Mouse (Mus musculus): ENCODE measurements at regions not wholly inside any gene's neighbourhood (a gene's known extent, or its start where the extent isn't known, plus 50 kb on each side); places are given as distances from the start of the nearest gene placed in this dataset.

DNA sequence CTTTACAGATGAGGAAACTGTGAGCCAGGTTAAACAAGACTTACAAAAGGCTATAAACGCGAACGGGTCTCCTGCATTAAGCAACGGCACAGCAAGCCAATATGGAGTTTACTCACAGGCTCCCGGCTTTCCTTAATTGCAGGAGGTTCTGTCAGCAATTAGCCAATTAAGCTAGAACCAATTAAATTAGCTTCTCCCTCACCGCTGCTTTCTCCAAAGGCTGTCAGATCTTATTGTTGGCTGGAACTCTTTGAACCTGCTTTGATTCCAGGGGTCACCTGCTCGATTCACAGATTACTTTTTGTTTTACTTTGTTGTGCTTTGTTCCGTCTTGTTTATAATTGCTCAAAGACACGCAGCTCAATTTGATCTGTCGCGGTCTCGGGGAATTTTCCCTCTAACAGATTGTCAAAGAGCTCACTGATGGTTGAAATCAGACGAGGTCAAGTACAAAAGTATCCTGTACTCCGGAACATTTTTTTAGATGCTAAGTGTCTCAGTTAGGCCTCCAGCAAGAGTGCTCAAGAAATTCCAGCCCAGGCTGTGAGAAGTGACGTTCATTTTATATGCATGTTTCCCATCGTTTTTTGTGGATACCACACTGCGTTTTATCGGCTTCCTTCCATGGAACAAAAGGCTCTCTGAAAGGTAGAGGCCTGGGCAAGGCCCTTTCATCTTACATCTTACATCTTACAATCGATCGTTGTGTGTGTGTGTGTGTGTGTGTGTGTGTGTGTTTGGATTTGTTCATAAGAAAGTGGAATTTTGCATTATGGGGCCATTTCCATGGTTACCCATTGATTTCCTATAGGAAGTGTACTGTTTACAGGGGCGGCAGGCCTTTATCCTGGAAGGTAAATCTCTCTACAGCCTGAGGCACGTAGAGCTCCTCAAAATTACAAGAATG, 181.9 kb downstream of the Lrrn1 start:
- peak; percentile 82 for ATAC-seq
- 9% methylated on average over 22 of the region's 22 CpGs for WGBS
- peak overlapping the region; percentile 23 for H3K4me2 ChIP-seq (ENCODE audit: low read length)
- 0 out of 2 replicates have a peak overlapping the region, but pooled peaks have one; percentile 8 for H3K9ac ChIP-seq (ENCODE audit: low read depth, low read length)
- no peaks in the 10 kb centered on the region for H3K9me3 ChIP-seq (replicated peaks; ENCODE audit: control insufficient read depth, low read length, poor library complexity, severe bottlenecking)
- peaks cover 25% of the 10 kb centered on the region for H3K4me1 ChIP-seq (ENCODE audit: control insufficient read depth, insufficient read depth, low read length)
- H3K27ac ChIP-seq (ENCODE audit: low read length) = peak overlapping the region; percentile 61
- no peaks in the 10 kb centered on the region for H3K27me3 ChIP-seq (ENCODE audit: control insufficient read depth, insufficient read depth, low read depth, low read length)
- H3K36me3 ChIP-seq (ENCODE audit: control insufficient read depth, insufficient read depth, low read length) = no peaks in the 10 kb centered on the region
- H3K4me3 ChIP-seq (ENCODE audit: low read depth, low read length) = no peak overlapping the region

DNA sequence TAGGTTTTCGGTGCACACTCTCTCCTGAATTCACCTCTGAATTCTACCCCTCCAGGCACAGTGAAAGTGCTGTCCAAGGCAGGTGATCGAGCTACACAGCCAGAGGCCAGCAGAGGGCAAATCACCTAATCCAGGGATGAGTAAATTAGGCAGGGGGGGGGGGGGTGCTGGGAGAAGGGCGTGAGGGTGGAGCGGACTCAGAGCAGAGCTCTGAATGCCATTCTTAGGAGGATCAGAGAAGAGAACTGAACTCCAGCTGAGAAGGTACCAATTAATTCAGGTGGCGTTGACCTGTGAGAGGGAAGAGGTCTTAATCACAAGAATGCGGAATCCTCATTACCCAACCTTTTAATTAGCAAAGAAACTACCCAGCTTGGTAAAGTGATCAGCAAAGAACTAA, 183.5 kb downstream of the Lrrn1 start:
- no peaks in the 10 kb centered on the region for H3K9me3 ChIP-seq (replicated peaks; ENCODE audit: control insufficient read depth, low read length, poor library complexity, severe bottlenecking)
- H3K27ac ChIP-seq (ENCODE audit: low read length) = no peak overlapping the region
- no peaks in the 10 kb centered on the region for H3K27me3 ChIP-seq (ENCODE audit: control insufficient read depth, insufficient read depth, low read depth, low read length)
- no peak overlapping the region for H3K4me2 ChIP-seq (ENCODE audit: low read length)
- H3K9ac ChIP-seq (ENCODE audit: low read depth, low read length) = no peak overlapping the region
- WGBS = 9% methylated on average over 6 of the region's 6 CpGs
- H3K4me3 ChIP-seq (ENCODE audit: low read depth, low read length) = no peak overlapping the region
- no peak for ATAC-seq
- H3K36me3 ChIP-seq (ENCODE audit: control insufficient read depth, insufficient read depth, low read length) = no peaks in the 10 kb centered on the region
- H3K4me1 ChIP-seq (ENCODE audit: control insufficient read depth, insufficient read depth, low read length) = peaks cover 25% of the 10 kb centered on the region

DNA sequence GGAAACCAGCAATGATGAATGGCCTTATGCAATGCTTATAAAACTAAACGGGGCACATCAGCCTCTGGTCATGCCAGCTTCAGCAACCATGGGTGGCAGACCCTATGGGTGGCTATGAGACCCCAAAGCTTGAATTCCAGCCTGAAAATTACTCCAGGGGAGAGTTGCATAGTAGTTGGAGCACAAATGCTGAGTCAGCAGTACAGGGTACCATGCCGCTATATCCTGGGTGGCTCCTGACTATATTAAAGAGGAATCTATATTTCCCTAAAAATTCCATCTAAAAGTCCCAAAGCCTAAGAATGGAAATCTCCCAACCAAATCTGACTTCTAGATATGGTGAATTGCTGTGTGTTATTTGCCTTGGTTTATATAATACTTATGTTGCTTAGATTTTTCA, 187.6 kb downstream of the Lrrn1 start:
- ATAC-seq = no peak
- H3K36me3 ChIP-seq (ENCODE audit: control insufficient read depth, insufficient read depth, low read length) = no peaks in the 10 kb centered on the region
- WGBS = 93% methylated on average over 2 of the region's 2 CpGs
- no peak overlapping the region for H3K9ac ChIP-seq (ENCODE audit: low read depth, low read length)
- H3K27me3 ChIP-seq (ENCODE audit: control insufficient read depth, insufficient read depth, low read depth, low read length) = no peaks in the 10 kb centered on the region
- no peak overlapping the region for H3K4me3 ChIP-seq (ENCODE audit: low read depth, low read length)
- no peak overlapping the region for H3K27ac ChIP-seq (ENCODE audit: low read length)
- H3K4me1 ChIP-seq (ENCODE audit: control insufficient read depth, insufficient read depth, low read length) = peaks cover 13% of the 10 kb centered on the region
- no peak overlapping the region for H3K4me2 ChIP-seq (ENCODE audit: low read length)
- H3K9me3 ChIP-seq (replicated peaks; ENCODE audit: control insufficient read depth, low read length, poor library complexity, severe bottlenecking) = no peaks in the 10 kb centered on the region

DNA sequence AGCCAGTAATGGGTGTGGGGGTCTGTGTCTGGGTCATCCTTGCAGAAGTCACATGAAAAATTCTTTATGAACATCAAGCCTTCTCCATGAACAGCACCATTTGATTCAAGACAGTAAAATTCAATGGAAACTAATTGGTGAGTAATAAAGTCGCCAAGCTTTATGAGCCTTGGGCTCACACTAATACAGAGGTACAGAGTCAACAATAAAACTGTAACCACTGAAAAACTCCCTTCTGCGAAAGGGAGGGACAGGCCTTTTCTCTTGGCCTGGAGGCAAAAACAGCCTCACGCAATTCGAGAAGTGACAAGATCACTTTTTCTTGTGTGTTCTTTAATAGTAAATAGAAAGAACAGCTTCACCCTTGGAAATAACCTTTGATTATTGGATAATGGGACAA, 200.7 kb downstream of the Lrrn1 start:
- Histone ChIP-seq H3K27ac (ENCODE audit: low read length) (no peak overlapping the region), H3K36me3 (ENCODE audit: control insufficient read depth, insufficient read depth, low read length) (no peaks in the 10 kb centered on the region), H3K27me3 (ENCODE audit: control insufficient read depth, insufficient read depth, low read depth, low read length) (no peaks in the 10 kb centered on the region), H3K4me2 (ENCODE audit: low read length) (no peak overlapping the region), H3K9me3 (replicated peaks; ENCODE audit: control insufficient read depth, low read length, poor library complexity, severe bottlenecking) (no peaks in the 10 kb centered on the region), H3K4me1 (ENCODE audit: control insufficient read depth, insufficient read depth, low read length) (no peaks in the 10 kb centered on the region), H3K4me3 (ENCODE audit: low read depth, low read length) (no peak overlapping the region), H3K9ac (ENCODE audit: low read depth, low read length) (no peak overlapping the region)
- ATAC-seq = no peak
- WGBS = 86% methylated on average over 4 of the region's 4 CpGs

DNA sequence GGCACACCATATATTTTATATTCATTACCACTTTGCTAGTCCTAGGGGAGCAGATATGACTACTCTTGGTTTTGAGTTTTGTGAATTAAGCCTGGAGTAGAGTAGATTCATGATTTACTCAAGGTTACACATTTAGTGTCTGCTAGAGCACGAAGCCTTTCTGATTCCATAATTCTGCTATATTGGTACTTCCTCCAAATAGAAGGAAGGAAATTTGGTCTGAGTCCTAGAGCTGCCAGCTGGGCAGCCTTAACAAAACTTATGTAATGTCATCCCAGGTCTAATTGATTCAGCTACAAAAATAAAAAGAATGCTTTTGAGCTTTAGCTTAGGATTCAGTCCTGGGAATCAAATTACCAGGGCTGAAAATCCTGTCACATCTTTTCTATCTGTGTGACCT, 205.2 kb downstream of the Lrrn1 start:
- H3K4me1 ChIP-seq (ENCODE audit: control insufficient read depth, insufficient read depth, low read length) = no peaks in the 10 kb centered on the region
- WGBS = 86% methylated on average over 1 of the region's 1 CpGs
- ATAC-seq = no peak
- H3K4me3 ChIP-seq (ENCODE audit: low read depth, low read length) = no peak overlapping the region
- no peaks in the 10 kb centered on the region for H3K9me3 ChIP-seq (replicated peaks; ENCODE audit: control insufficient read depth, low read length, poor library complexity, severe bottlenecking)
- no peak overlapping the region for H3K4me2 ChIP-seq (ENCODE audit: low read length)
- no peaks in the 10 kb centered on the region for H3K36me3 ChIP-seq (ENCODE audit: control insufficient read depth, insufficient read depth, low read length)
- H3K27me3 ChIP-seq (ENCODE audit: control insufficient read depth, insufficient read depth, low read depth, low read length) = no peaks in the 10 kb centered on the region
- H3K27ac ChIP-seq (ENCODE audit: low read length) = no peak overlapping the region
- no peak overlapping the region for H3K9ac ChIP-seq (ENCODE audit: low read depth, low read length)

DNA sequence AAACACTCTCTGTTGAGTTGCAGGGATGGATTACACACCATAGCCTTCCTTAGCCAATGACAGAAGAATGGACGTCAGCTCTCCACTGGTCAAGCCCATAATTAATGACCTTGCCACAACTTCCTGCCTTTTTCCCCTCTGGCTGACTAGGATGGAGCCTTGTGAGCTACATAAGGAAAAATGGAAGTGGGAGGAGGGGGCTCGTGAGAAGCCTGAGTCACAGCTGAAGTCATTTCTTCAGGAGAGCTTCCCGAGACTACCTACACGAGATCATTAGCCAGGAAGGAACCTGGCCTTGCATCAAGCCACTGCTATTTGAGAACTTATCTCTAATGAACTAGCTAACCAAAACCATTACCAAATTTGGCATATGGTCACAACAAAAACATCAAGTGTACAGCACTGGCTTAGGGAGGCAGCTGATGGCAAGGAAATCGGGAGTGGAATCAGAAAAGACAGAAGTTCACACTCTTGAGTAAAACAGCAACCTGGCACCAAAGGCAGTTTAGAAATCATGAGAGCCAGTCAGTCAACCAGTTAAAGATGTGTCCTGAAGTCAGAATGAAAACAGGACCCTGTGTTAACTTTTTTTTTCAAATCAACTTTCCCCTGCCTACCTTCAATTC, 219.7 kb downstream of the Lrrn1 start:
- Histone ChIP-seq H3K4me3 (ENCODE audit: low read depth, low read length) (no peak overlapping the region), H3K4me2 (ENCODE audit: low read length) (no peak overlapping the region), H3K27ac (ENCODE audit: low read length) (no peak overlapping the region), H3K36me3 (ENCODE audit: control insufficient read depth, insufficient read depth, low read length) (no peaks in the 10 kb centered on the region), H3K9me3 (replicated peaks; ENCODE audit: control insufficient read depth, low read length, poor library complexity, severe bottlenecking) (peaks cover 4% of the 10 kb centered on the region; the same call in 1 of the 2 replicates), H3K9ac (ENCODE audit: low read depth, low read length) (no peak overlapping the region), H3K27me3 (ENCODE audit: control insufficient read depth, insufficient read depth, low read depth, low read length) (no peaks in the 10 kb centered on the region), H3K4me1 (ENCODE audit: control insufficient read depth, insufficient read depth, low read length) (no peaks in the 10 kb centered on the region)
- no peak for ATAC-seq
- WGBS = 90% methylated on average over 5 of the region's 5 CpGs

DNA sequence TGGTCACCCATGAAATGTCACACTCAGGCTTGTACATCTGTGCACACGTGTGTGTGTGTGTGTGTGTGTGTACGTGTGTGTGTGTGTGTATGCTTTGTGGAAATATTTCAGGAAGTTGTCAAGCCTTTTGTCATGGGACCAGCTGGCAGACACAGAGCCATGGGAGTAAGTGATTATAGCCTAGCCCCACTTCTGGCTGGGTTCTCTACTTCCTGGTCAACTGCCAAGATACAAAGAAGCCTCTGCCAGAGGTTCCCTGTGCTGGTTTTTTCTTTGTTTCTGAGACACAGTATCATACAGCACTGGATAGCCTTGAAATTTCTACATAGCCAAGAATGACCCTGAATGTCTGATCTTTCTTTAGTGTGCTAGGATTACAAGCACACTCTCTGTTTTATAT, 220.2 kb downstream of the Lrrn1 start:
- ATAC-seq = no peak
- H3K27me3 ChIP-seq (ENCODE audit: control insufficient read depth, insufficient read depth, low read depth, low read length) = no peaks in the 10 kb centered on the region
- no peaks in the 10 kb centered on the region; the same call in 1 of the 2 replicates for H3K9me3 ChIP-seq (replicated peaks; ENCODE audit: control insufficient read depth, low read length, poor library complexity, severe bottlenecking)
- H3K9ac ChIP-seq (ENCODE audit: low read depth, low read length) = no peak overlapping the region
- no peaks in the 10 kb centered on the region for H3K4me1 ChIP-seq (ENCODE audit: control insufficient read depth, insufficient read depth, low read length)
- no peaks in the 10 kb centered on the region for H3K36me3 ChIP-seq (ENCODE audit: control insufficient read depth, insufficient read depth, low read length)
- no peak overlapping the region for H3K27ac ChIP-seq (ENCODE audit: low read length)
- H3K4me3 ChIP-seq (ENCODE audit: low read depth, low read length) = no peak overlapping the region
- H3K4me2 ChIP-seq (ENCODE audit: low read length) = no peak overlapping the region
- 75% methylated on average over 2 of the region's 2 CpGs for whole genome bisulfite sequencing

DNA sequence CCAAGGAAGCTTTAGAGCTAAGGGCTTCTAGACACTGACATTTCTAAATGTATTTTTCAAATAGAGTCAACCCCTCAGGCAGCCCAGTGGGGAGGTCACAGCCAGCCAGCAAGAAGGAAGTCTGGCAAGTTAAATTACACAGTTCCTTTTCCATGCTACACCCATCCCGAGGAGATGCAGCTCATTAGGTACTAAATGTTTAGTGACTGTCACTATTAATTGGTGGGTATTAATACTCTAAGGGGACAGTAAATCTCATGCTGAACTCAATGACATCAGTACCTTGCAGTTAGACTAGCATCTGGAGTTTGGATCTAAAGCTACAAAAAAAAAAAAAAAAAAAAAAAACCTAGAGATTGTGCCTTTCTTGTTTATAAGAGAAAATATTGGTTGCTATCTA, 222.6 kb downstream of the Lrrn1 start:
- no peak for ATAC-seq
- Histone ChIP-seq H3K27me3 (ENCODE audit: control insufficient read depth, insufficient read depth, low read depth, low read length) (no peaks in the 10 kb centered on the region), H3K9ac (ENCODE audit: low read depth, low read length) (no peak overlapping the region), H3K36me3 (ENCODE audit: control insufficient read depth, insufficient read depth, low read length) (no peaks in the 10 kb centered on the region), H3K4me2 (ENCODE audit: low read length) (no peak overlapping the region), H3K4me3 (ENCODE audit: low read depth, low read length) (no peak overlapping the region), H3K4me1 (ENCODE audit: control insufficient read depth, insufficient read depth, low read length) (no peaks in the 10 kb centered on the region), H3K9me3 (replicated peaks; ENCODE audit: control insufficient read depth, low read length, poor library complexity, severe bottlenecking) (no peaks in the 10 kb centered on the region; the same call in 1 of the 2 replicates), H3K27ac (ENCODE audit: low read length) (no peak overlapping the region)
- WGBS = 73% methylated on average over 1 of the region's 1 CpGs

DNA sequence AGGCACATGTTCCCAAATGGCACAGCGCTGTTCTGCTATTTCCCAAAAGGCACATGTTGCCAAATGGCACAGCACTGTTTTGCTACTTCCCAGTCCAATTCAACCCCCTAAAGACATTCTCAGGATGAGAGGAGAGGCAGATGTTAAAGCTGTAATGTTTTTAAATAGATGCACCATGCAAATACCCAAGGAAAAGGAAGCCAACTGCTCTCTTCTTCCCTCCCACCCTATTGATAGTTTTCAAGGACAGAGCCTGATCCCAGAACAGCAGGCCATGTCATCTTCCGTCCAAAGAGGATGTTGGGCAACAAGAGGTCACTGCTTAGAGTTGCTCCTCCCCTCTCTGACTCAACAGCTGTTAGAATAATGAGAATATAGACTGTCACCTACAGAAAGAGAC, 225.6 kb downstream of the Lrrn1 start:
- Histone ChIP-seq H3K36me3 (ENCODE audit: control insufficient read depth, insufficient read depth, low read length) (no peaks in the 10 kb centered on the region), H3K4me1 (ENCODE audit: control insufficient read depth, insufficient read depth, low read length) (no peaks in the 10 kb centered on the region), H3K4me2 (ENCODE audit: low read length) (no peak overlapping the region), H3K27ac (ENCODE audit: low read length) (no peak overlapping the region), H3K9me3 (replicated peaks; ENCODE audit: control insufficient read depth, low read length, poor library complexity, severe bottlenecking) (no peaks in the 10 kb centered on the region; the same call in 1 of the 2 replicates), H3K4me3 (ENCODE audit: low read depth, low read length) (no peak overlapping the region), H3K27me3 (ENCODE audit: control insufficient read depth, insufficient read depth, low read depth, low read length) (no peaks in the 10 kb centered on the region), H3K9ac (ENCODE audit: low read depth, low read length) (no peak overlapping the region)
- no peak for ATAC-seq
- 75% methylated on average over 2 of the region's 2 CpGs for WGBS

Measured in midbrain, embryonic 16.5 days (tissue).